Mouse (Mus musculus) cerebellum, postnatal 25 days (tissue): ENCODE results near the gene Gemin4.

Source experiments
- DNase-seq, 2 experiments: peaks; one replicate each; pipeline ENCODE4 v3.0.0; 2021; ENCODE audit warnings: mixed read lengths in 2 of 2

The Gemin4 gene

GRCm38 (mm10) chr11:76216049-76216540, 1.4 kb downstream of the Gemin4 start:
- DNase-seq, result no peak

- DNase-seq, result no peak
Measured at GRCm38 (mm10) chr11:76215011-76215410, 2.5 kb downstream of the Gemin4 start.

- DNase-seq, result no peak
Measured at GRCm38 (mm10) chr11:76213841-76214240, 3.6 kb downstream of the Gemin4 start.

DNA sequence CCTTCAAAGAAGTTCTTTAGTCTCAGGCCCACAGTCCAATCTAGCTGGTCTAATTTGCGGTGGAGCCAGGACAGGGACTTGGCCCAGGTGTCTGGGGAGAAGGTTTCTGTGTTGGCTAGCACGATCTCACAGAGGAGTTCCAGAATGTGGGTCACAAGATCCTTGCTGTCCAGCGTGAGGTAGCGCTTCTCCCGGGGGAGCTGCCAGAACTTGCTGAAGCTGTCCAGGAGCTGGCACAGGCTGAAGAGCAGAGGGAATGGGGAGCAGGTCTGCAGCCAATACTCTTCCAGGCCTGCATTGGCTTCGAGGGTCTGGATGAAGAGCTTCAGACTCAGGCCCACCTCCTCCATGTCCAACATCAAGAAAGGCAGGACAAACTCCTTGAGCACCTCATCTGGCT, 5.9 kb downstream of the Gemin4 start:
- DNase-seq, result peak in 1 of 2 experiments; percentile 47

- DNase-seq, result no peak
Measured at GRCm38 (mm10) chr11:76210228-76210985, 7.1 kb downstream of the Gemin4 start.

- DNase-seq, result peak in 1 of 2 experiments; percentile 37
Measured at GRCm38 (mm10) chr11:76206793-76207192, 10.7 kb downstream of the Gemin4 start.

DNA sequence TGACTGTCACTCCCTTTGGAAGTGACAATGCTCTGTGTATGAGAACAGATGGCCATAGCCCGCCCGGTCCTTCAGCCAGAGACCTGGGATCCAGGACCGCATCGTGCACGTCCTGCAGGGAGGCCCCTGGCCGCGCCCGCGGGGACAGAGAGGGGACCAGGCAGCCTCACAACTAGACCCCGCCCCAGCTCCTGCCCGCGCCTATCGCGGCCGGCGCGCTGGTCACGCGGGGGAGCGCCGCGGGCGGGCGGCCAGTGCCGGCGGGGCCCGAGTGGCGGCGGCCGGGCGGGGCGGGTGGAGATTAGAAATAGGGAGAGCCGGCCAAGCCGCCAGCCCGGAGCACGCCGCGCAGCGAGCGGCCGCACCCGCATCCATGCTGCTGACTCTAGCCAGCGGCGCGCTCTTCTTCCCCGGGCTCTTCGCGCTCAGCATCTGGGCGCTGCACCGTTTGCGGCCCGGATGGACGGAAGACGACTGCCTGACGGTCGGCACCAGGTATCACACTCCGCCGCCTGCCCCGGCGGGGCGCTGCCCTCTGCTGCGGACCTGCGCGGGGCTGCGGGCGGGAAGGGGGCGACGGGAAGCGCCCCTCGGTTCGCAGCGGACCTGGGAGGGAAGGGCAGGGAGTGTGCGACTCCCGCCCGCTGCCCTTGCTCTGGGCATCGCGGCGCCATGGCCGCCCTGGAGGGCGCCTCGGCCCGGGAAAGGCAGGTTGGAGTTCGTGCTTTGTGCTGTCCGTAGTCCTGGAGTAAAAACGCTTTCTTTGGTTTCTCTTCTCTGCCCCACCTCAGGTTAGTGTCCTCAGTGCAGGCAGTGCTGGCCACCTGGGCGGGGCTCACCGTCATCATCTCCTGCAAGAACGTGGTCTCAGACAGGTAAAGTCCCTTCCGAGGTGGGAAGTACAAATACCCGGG, 15.4 kb downstream of the Gemin4 start:
- peak; percentile 93 to 96 for DNase-seq

DNA sequence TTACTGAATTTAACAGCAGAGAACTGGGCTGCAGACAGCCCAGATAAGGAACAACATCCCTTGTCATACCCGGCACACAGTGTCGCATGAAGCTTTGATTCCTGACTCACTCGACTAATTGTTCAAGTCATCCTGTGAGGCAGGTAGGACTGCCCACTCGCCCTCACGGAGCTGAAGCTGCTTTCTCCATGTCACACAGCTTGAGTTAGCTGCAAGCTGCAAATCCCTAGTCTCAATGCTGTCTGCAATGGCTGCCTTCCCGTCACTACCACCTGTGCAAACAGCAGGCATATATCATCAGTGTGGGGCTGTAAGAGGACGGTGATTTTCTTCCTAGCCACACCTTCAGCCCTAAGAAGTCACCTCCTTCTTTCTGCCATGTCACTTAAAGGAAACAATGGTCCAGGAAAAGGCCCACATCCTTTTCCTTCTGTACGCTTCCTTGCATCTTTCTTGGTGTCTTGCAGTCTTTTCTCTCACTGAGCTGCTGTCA, 20.4 kb downstream of the Gemin4 start:
- no peak for DNase-seq

DNA sequence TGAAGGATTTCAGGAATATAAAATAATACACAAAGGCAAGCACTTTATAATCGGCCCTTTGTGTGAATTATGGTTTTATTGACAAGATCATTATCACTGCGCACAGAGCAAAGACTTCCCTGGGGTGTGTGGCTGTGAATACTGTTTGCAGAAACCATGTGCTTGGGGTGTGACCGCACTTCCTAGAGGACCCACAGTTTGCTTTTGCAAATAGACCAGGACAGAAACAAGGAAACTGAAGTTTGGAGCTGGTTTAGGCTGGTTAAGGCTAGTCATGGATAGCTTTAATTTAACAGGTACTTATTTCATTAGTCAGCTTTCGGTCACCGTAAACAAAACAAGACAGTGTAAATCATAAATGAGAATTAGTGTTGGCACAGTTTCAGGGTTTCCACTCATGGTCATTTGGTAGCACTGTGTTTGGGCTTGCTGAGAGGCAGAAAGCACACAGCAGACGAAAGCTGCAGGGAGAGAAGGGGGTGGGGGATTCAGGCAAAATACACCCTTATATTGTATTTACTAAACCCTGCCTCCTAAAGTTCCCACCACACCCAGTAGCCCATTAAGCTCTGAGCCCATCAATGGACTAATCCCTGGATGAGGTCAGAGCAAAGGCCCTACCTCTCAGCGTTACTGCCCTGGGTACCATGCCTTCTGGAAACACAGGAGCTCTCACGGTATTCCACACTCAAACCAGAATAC, 21.0 kb downstream of the Gemin4 start:
- no peak for DNase-seq

DNA sequence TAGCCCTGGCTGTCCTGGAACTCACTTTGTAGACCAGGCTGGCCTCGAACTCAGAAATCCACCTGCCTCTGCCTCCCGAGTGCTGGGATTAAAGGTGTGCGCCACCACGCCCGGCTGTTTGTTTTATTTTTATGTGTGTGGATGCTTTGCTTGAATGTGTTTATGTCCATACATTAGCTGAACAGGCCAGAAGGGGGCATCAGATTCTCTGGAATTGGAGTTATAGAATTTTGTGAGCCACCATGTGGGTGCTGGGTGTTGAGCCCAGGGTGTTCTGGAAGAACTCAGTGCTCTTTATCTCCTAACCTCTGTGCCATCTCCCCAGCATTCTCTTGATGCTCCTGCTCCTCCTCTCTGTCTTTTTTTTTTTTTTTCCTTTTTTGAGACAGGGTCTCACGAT, 30.6 kb downstream of the Gemin4 start:
- DNase-seq, result no peak

DNA sequence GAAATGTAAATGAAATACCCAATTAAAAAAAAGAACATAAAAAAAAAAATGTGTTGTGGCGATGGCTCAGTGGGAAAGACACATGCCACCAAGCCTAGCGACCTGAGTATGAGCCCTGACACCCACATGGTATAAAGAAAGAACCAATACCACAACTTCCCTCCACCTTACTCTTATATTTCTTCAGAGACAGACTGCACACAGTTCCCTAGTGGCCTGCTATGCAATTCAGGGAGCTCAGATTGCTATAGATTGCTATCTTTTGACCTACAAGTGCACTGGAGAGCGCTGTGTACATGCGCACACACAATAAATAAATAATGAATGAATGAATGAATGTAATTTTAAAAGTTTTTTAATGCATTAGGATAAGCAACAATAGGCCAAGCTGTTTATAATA, 33.7 kb downstream of the Gemin4 start:
- no peak for DNase-seq

DNA sequence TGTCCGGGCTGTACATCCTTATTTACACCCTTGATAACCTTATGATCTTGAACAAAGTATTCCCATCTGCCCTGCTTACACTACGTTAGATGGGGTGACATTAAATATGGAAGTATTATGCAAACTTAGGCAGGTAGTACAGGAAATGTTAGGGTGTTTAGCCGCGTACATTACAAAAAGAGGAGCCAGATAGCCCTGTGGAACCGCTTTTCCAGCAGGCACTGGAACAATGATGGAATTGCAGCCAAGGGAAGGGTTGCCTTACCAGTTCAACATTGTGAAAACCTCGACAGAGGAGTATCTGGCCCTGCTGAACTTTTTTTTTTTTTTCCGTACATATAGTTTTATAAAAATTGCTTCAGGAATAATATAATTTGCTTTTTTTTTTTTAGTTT, 37.3 kb downstream of the Gemin4 start:
- DNase-seq, result peak in 1 of 2 experiments; percentile 16

GRCm38 (mm10) chr11:76179495-76180145, 37.8 kb downstream of the Gemin4 start, which contains the start of the genes Vps53 and Fam57a:
Gene Vps53 (minus strand): TSS chr11:76179647.
Gene Fam57a (plus strand): TSS chr11:76179671.
- DNase-seq, result peak; percentile 92 to 93

- peak in 1 of 2 experiments; percentile 51 for DNase-seq
Measured at GRCm38 (mm10) chr11:76178726-76179494, 38.6 kb downstream of the Gemin4 start.

- peak; percentile 63 to 69 for DNase-seq
Measured at GRCm38 (mm10) chr11:76170207-76170606, 47.3 kb downstream of the Gemin4 start.

DNA sequence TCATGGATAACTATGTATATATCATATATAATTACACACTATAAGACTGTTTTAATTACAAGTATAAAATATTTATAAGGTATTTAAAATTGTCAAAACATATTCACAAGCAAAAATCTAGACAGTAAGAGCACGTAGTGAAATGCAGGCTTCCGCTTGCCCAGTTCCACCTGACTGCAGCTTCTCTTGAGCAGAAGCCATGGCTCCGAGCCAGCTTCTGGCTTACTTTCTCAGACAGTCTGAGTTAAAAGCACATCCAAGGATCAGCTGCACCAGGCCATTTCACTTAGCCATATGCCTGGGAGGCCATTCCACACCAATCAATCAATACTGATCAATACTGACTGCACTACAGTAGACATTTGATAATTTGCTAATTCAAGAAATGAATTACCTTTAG, 48.5 kb downstream of the Gemin4 start:
- peak; percentile 51 to 76 for DNase-seq

GRCm38 (mm10) chr11:76167079-76167765, 50.2 kb downstream of the Gemin4 start:
- DNase-seq, result peak; percentile 74 to 84

DNA sequence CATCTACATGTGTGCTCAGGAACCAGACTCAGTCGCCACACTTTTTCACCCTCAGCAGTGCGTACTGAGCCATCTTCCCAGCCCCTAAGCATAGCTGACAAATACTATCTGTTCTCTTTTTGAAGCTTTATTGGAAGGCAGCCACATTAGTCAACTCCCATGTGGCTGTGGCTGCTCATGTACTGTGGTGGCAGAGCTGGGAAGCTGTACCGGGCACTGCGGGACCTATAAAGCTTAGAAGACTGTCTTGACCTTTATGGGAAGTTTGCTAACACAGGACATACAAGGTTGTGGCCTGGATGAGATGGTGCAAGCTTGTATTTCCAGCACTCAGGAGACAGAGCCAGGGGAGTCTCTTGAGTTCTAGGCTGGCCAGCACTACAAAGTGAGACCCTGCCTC, 50.8 kb downstream of the Gemin4 start:
- no peak for DNase-seq
